Mouse (Mus musculus): ENCODE measurements around the gene Cfdp1.

- no peak for TF ChIP-seq CTCF (IDR thresholded peaks at IDR 0.05; ENCODE audit: borderline replicate concordance, insufficient read depth, low read depth, low read length)
- TF ChIP-seq POLR2A (IDR thresholded peaks at IDR 0.05; ENCODE audit: borderline replicate concordance, insufficient read depth, low read length): no peak
Observed at GRCm38 (mm10) chr8:111741556-111741955, 112.5 kb downstream of the Cfdp1 start.
